Mouse (Mus musculus) gonadal fat pad, adult 2 months (tissue): Measurements from ENCODE around the gene Ddx6. TPM values are rescaled to one million over a fixed set of nuclear protein-coding genes. Genes with fewer than 3 reads are reported as not detected.
"Not testable (repeated sequence)": the region's sequence is repeated elsewhere in the genome, so short reads cannot be mapped to it uniquely, and the experiment has no call there.

ENCODE experiments used
- DNase-seq: peaks from one replicate; pipeline ENCODE4 v3.0.0-alpha.2; 2012; ENCODE audit warnings: low read depth
- polyA plus RNA-seq: library from polyadenylated mRNA; depleted of rRNA; stranded (reverse); fragments of >200 nt; gene quantifications from 2 replicates; pipeline ENCODE4 v1.2.3, GENCODE M21; 2012; rRNA removed

Gene Ddx6
- 22.8 and 32.0 TPM in 2 replicates for polyA plus RNA-seq

GRCm38 (mm10) chr9:44604779-44605615 lies at the start of gene Ddx6:
Gene Ddx6, plus strand, starts transcription at chr9:44604892.
- no peak for DNase-seq

- no peak for DNase-seq
Measured at GRCm38 (mm10) chr9:44561597-44561996, 43.1 kb upstream of the Ddx6 start, which contains the start of gene Cxcr5. Gene Cxcr5, minus strand, starts transcription at chr9:44561877.

- DNase-seq: no peak
Measured at GRCm38 (mm10) chr9:44562936-44563335, 41.8 kb upstream of the Ddx6 start.

GRCm38 (mm10) chr9:44565367-44565766 lies 39.3 kb upstream of the Ddx6 start:
- no peak for DNase-seq

- no peak for DNase-seq
Measured at GRCm38 (mm10) chr9:44567338-44568082, 37.2 kb upstream of the Ddx6 start.

GRCm38 (mm10) chr9:44568083-44568455 lies 36.6 kb upstream of the Ddx6 start:
- no peak for DNase-seq

- DNase-seq: no peak
Measured at GRCm38 (mm10) chr9:44570939-44571382, 33.7 kb upstream of the Ddx6 start.

GRCm38 (mm10) chr9:44573306-44573705 lies 31.4 kb upstream of the Ddx6 start:
- no peak for DNase-seq

GRCm38 (mm10) chr9:44575095-44575494 lies 29.6 kb upstream of the Ddx6 start:
- DNase-seq: no peak

- DNase-seq: not testable (repeated sequence)
Measured at GRCm38 (mm10) chr9:44576046-44576445, 28.6 kb upstream of the Ddx6 start.

GRCm38 (mm10) chr9:44579392-44579791 lies 25.3 kb upstream of the Ddx6 start:
- no peak for DNase-seq

GRCm38 (mm10) chr9:44580085-44580484 lies 24.6 kb upstream of the Ddx6 start:
- DNase-seq: no peak

- DNase-seq: no peak
Measured at GRCm38 (mm10) chr9:44581423-44581822, 23.3 kb upstream of the Ddx6 start.

- no peak for DNase-seq
Measured at GRCm38 (mm10) chr9:44582390-44582789, 22.3 kb upstream of the Ddx6 start.

GRCm38 (mm10) chr9:44586640-44587261 lies 17.9 kb upstream of the Ddx6 start:
- DNase-seq: no peak

GRCm38 (mm10) chr9:44587262-44588160 lies 17.2 kb upstream of the Ddx6 start:
- DNase-seq: no peak

- DNase-seq: no peak
Measured at GRCm38 (mm10) chr9:44588605-44589004, 16.1 kb upstream of the Ddx6 start.

- DNase-seq: no peak
Measured at GRCm38 (mm10) chr9:44589095-44589494, 15.6 kb upstream of the Ddx6 start.

GRCm38 (mm10) chr9:44590969-44591368 lies 13.7 kb upstream of the Ddx6 start:
- DNase-seq: no peak

GRCm38 (mm10) chr9:44591595-44592188 lies 13.0 kb upstream of the Ddx6 start:
- no peak for DNase-seq

- DNase-seq: no peak
Measured at GRCm38 (mm10) chr9:44593221-44593620, 11.5 kb upstream of the Ddx6 start.
